Mouse (Mus musculus) kidney, adult 11 months (tissue): ENCODE data around the gene Srgap3.
"Not testable (repeated sequence)": the region's sequence is repeated elsewhere in the genome, so short reads cannot be mapped to it uniquely, and the experiment has no call there.

Experiments used
- DNase-seq: peaks from one replicate; pipeline ENCODE4 v3.0.0; 2022

The Srgap3 gene

GRCm38 (mm10) chr6:112733942-112734341 lies 213.1 kb downstream of the Srgap3 start:
- no peak for DNase-seq

- DNase-seq = no peak
Measured at GRCm38 (mm10) chr6:112732434-112732833, 214.6 kb downstream of the Srgap3 start.

- DNase-seq = no peak
Measured at GRCm38 (mm10) chr6:112731386-112731785, 215.7 kb downstream of the Srgap3 start.

- peak; percentile 70 for DNase-seq
Measured at GRCm38 (mm10) chr6:112728760-112729422, 218.2 kb downstream of the Srgap3 start.

GRCm38 (mm10) chr6:112725468-112725867 lies 221.6 kb downstream of the Srgap3 start:
- no peak for DNase-seq

GRCm38 (mm10) chr6:112720409-112721080 lies 226.5 kb downstream of the Srgap3 start:
- no peak for DNase-seq

- DNase-seq = no peak
Measured at GRCm38 (mm10) chr6:112719983-112720382, 227.1 kb downstream of the Srgap3 start.

GRCm38 (mm10) chr6:112717168-112717567 lies 229.9 kb downstream of the Srgap3 start:
- no peak for DNase-seq

GRCm38 (mm10) chr6:112713951-112714350 lies 233.1 kb downstream of the Srgap3 start:
- no peak for DNase-seq

- not testable (repeated sequence) for DNase-seq
Measured at GRCm38 (mm10) chr6:112702296-112702695, 244.8 kb downstream of the Srgap3 start.

GRCm38 (mm10) chr6:112700392-112700791 lies 246.7 kb downstream of the Srgap3 start:
- peak; percentile 25 for DNase-seq

- DNase-seq = no peak
Measured at GRCm38 (mm10) chr6:112699115-112699514, 248.0 kb downstream of the Srgap3 start.

GRCm38 (mm10) chr6:112696056-112696950 lies 250.8 kb downstream of the Srgap3 start, which contains the start of gene Rad18:
Gene Rad18, minus strand, starts transcription at chr6:112696686.
- peak; percentile 70 for DNase-seq

GRCm38 (mm10) chr6:112694492-112694891 lies 252.6 kb downstream of the Srgap3 start:
- no peak for DNase-seq

GRCm38 (mm10) chr6:112691523-112691922 lies 255.5 kb downstream of the Srgap3 start:
- DNase-seq = no peak

GRCm38 (mm10) chr6:112688033-112688432 lies 259.0 kb downstream of the Srgap3 start:
- DNase-seq = no peak

- DNase-seq = no peak
Measured at GRCm38 (mm10) chr6:112686485-112686884, 260.6 kb downstream of the Srgap3 start.

GRCm38 (mm10) chr6:112684065-112684464 lies 263.0 kb downstream of the Srgap3 start:
- DNase-seq = no peak
